Mouse (Mus musculus): ENCODE results near the gene Disp2.

GRCm38 (mm10) chr2:118813981-118814836 lies 34.7 kb downstream of the Disp2 start, which contains the start of gene Knstrn:
- no peak for TF ChIP-seq REST (IDR thresholded peaks at IDR 0.05; ENCODE audit: insufficient read depth, insufficient read length)
- no peak for TF ChIP-seq USF1 (IDR thresholded peaks at IDR 0.05; ENCODE audit: low read depth)
- TF ChIP-seq POLR2A (IDR thresholded peaks at IDR 0.05; ENCODE audit: insufficient read length, low read depth), result peak; percentile 57
- TF ChIP-seq E2F4 (IDR thresholded peaks at IDR 0.05; ENCODE audit: insufficient read depth), result peak; percentile 98
- no peak for TF ChIP-seq MAX (IDR thresholded peaks at IDR 0.05; ENCODE audit: low read depth)

Measured in myocyte (in vitro differentiated cells).